Mouse (Mus musculus) heart, embryonic 15.5 days (tissue): ENCODE data around the gene Ldlr. TPM values are rescaled to one million over a fixed set of nuclear protein-coding genes. Genes with fewer than 3 reads are reported as not detected.

Experiments used
- ATAC-seq: fragments of 200-750 bp; cut with Nextera tagmentation; replicated peaks from 2 replicates; pipeline ENCODE4 v1.8.0; 2017; ENCODE audit warnings: low read depth, moderate TSS enrichment; ENCODE audit not compliant: insufficient number of reproducible peaks, insufficient read depth, low FRiP score
- H3K27ac ChIP-seq: fragments of 300-500 bp; sonication (generic); 2 replicates; pipeline ENCODE4 v1.5.1; 2015; ENCODE audit warnings: mild to moderate bottlenecking, inconsistent platforms
- H3K27me3 ChIP-seq: fragments of 300-500 bp; sonication (generic); 2 replicates; pipeline ENCODE4 v1.6.1; 2015; ENCODE audit warnings: inconsistent platforms
- H3K36me3 ChIP-seq: fragments of 300-500 bp; sonication (generic); 2 replicates; pipeline ENCODE4 v1.6.1; 2015; ENCODE audit warnings: mild to moderate bottlenecking, inconsistent platforms
- H3K4me1 ChIP-seq: fragments of 300-500 bp; sonication (generic); replicated peaks from 2 replicates; pipeline ENCODE4 v1.6.1; 2015; ENCODE audit warnings: inconsistent platforms
- H3K4me2 ChIP-seq: fragments of 300-500 bp; sonication (generic); 2 replicates; pipeline ENCODE4 v1.6.1; 2015; ENCODE audit warnings: inconsistent platforms, mild to moderate bottlenecking, moderate library complexity
- H3K4me3 ChIP-seq: fragments of 300-500 bp; sonication (generic); 2 replicates; pipeline ENCODE4 v1.5.1; 2015; ENCODE audit warnings: mild to moderate bottlenecking, inconsistent platforms
- H3K9ac ChIP-seq: fragments of 300-500 bp; sonication (generic); 2 replicates; pipeline ENCODE4 v1.6.1; 2015; ENCODE audit warnings: mild to moderate bottlenecking, inconsistent platforms
- H3K9me3 ChIP-seq: fragments of 300-500 bp; sonication (generic); replicated peaks from 2 replicates; pipeline ENCODE4 v1.6.1; 2016; ENCODE audit warnings: inconsistent platforms
- WGBS: fragments of 180-500 bp; shearing (Covaris S2); methylation state at CpG from one replicate; pipeline ENCODE4 v1.1.7; 2015; ENCODE audit warnings: mixed read lengths; 5-methylcytosine and 5-hydroxymethylcytosine counted together
- polyA plus RNA-seq: library from polyadenylated mRNA; unstranded; fragments of >200 nt; fragmentation: Nextera tagmentation; extraction: Ambion mirVana; gene quantifications from 2 replicates; pipeline ENCODE4 v1.2.1, GENCODE M21; 2015

The Ldlr gene
- 12.9 and 25.0 TPM in 2 replicates for polyA plus RNA-seq

GRCm38 (mm10) chr9:21723377-21724146, at the start of gene Ldlr:
Gene Ldlr (plus strand): TSS chr9:21723483.
- Histone ChIP-seq H3K4me2 (peak within 1 kb of the TSS; percentile 92), H3K4me1 (peaks cover 34% of the 10 kb centered on the region), H3K9ac (peak within 1 kb of the TSS; percentile 75), H3K27ac (peak within 1 kb of the TSS; percentile 96), H3K36me3 (no peaks in the 10 kb centered on the region), H3K9me3 (no peaks in the 10 kb centered on the region), H3K4me3 (peak within 1 kb of the TSS; percentile 89), H3K27me3 (no peaks in the 10 kb centered on the region)
- WGBS = under 1% methylated on average over 47 of the region's 47 CpGs
- peak; percentile 82 for ATAC-seq

GRCm38 (mm10) chr9:21677706-21678105, 45.6 kb upstream of the Ldlr start:
- 93% methylated on average over 17 of the region's 17 CpGs for WGBS
- no peak for ATAC-seq
- H3K4me3 ChIP-seq = no peak overlapping the region

GRCm38 (mm10) chr9:21680448-21680847, 42.8 kb upstream of the Ldlr start:
- no peaks in the 10 kb centered on the region for H3K9me3 ChIP-seq
- no peak overlapping the region for H3K27ac ChIP-seq
- no peaks in the 10 kb centered on the region for H3K27me3 ChIP-seq
- ATAC-seq = no peak
- no peak overlapping the region for H3K9ac ChIP-seq
- H3K4me1 ChIP-seq = no peaks in the 10 kb centered on the region
- no peak overlapping the region for H3K4me3 ChIP-seq
- H3K4me2 ChIP-seq = no peak overlapping the region
- peaks cover 94% of the 10 kb centered on the region for H3K36me3 ChIP-seq
- 88% methylated on average over 4 of the region's 4 CpGs for WGBS

More at GRCm38 (mm10) chr9:21677706-21678105, 45.6 kb upstream of the Ldlr start:
- Histone ChIP-seq H3K4me1 (no peaks in the 10 kb centered on the region), H3K36me3 (peaks cover 95% of the 10 kb centered on the region), H3K27ac (no peak overlapping the region), H3K9me3 (no peaks in the 10 kb centered on the region), H3K27me3 (no peaks in the 10 kb centered on the region), H3K9ac (no peak overlapping the region), H3K4me2 (no peak overlapping the region)

GRCm38 (mm10) chr9:21682827-21683226, 40.5 kb upstream of the Ldlr start:
- Histone ChIP-seq H3K4me3 (no peak overlapping the region), H3K27ac (no peak overlapping the region), H3K36me3 (peaks cover 92% of the 10 kb centered on the region), H3K9me3 (no peaks in the 10 kb centered on the region), H3K9ac (no peak overlapping the region), H3K4me2 (no peak overlapping the region), H3K4me1 (0 out of 2 replicates have a peak, but pooled peaks cover under 1% of the 10 kb centered on the region), H3K27me3 (no peaks in the 10 kb centered on the region)
- 89% methylated on average over 4 of the region's 4 CpGs for WGBS
- ATAC-seq = no peak

- Histone ChIP-seq H3K36me3 (peaks cover 91% of the 10 kb centered on the region), H3K4me3 (no peak overlapping the region), H3K27me3 (no peaks in the 10 kb centered on the region), H3K27ac (no peak overlapping the region), H3K9me3 (no peaks in the 10 kb centered on the region), H3K4me1 (peaks cover 8% of the 10 kb centered on the region), H3K9ac (no peak overlapping the region), H3K4me2 (no peak overlapping the region)
- ATAC-seq = no peak
- 77% methylated on average over 3 of the region's 3 CpGs for WGBS
Measured at GRCm38 (mm10) chr9:21683897-21684296, 39.4 kb upstream of the Ldlr start.

GRCm38 (mm10) chr9:21688554-21688953, 34.7 kb upstream of the Ldlr start:
- peak overlapping the region; percentile 18; the same call in 1 of the 2 replicates for H3K27ac ChIP-seq
- H3K4me3 ChIP-seq = no peak overlapping the region
- H3K27me3 ChIP-seq = no peaks in the 10 kb centered on the region
- H3K4me2 ChIP-seq = no peak overlapping the region
- peaks cover 8% of the 10 kb centered on the region for H3K4me1 ChIP-seq
- H3K9me3 ChIP-seq = no peaks in the 10 kb centered on the region
- ATAC-seq = no peak
- no peak overlapping the region for H3K9ac ChIP-seq
- 47% methylated on average over 7 of the region's 7 CpGs for WGBS
- peaks cover 61% of the 10 kb centered on the region for H3K36me3 ChIP-seq

GRCm38 (mm10) chr9:21690031-21690430, 33.3 kb upstream of the Ldlr start:
- Histone ChIP-seq H3K36me3 (peaks cover 55% of the 10 kb centered on the region), H3K9me3 (no peaks in the 10 kb centered on the region), H3K4me3 (no peak overlapping the region), H3K27me3 (no peaks in the 10 kb centered on the region), H3K9ac (no peak overlapping the region), H3K27ac (0 out of 2 replicates have a peak overlapping the region, but pooled peaks have one; percentile 7), H3K4me1 (peaks cover 8% of the 10 kb centered on the region), H3K4me2 (no peak overlapping the region)
- ATAC-seq = no peak
- WGBS = 72% methylated on average over 3 of the region's 3 CpGs

GRCm38 (mm10) chr9:21691862-21692261, 31.4 kb upstream of the Ldlr start:
- Histone ChIP-seq H3K36me3 (peaks cover 41% of the 10 kb centered on the region), H3K27me3 (no peaks in the 10 kb centered on the region), H3K9ac (no peak overlapping the region), H3K4me2 (no peak overlapping the region), H3K4me1 (peaks cover 8% of the 10 kb centered on the region), H3K9me3 (no peaks in the 10 kb centered on the region), H3K27ac (no peak overlapping the region), H3K4me3 (no peak overlapping the region)
- 26% methylated on average over 2 of the region's 2 CpGs for WGBS
- ATAC-seq = no peak

GRCm38 (mm10) chr9:21692491-21692890, 30.8 kb upstream of the Ldlr start:
- no peak overlapping the region for H3K27ac ChIP-seq
- no peaks in the 10 kb centered on the region for H3K9me3 ChIP-seq
- H3K4me2 ChIP-seq = no peak overlapping the region
- WGBS = 96% methylated on average over 4 of the region's 4 CpGs
- H3K27me3 ChIP-seq = no peaks in the 10 kb centered on the region
- ATAC-seq = no peak
- H3K9ac ChIP-seq = no peak overlapping the region
- H3K4me1 ChIP-seq = peaks cover 8% of the 10 kb centered on the region
- peaks cover 41% of the 10 kb centered on the region; the same call in 1 of the 2 replicates for H3K36me3 ChIP-seq
- H3K4me3 ChIP-seq = no peak overlapping the region

- Histone ChIP-seq H3K27ac (no peak overlapping the region), H3K9me3 (no peaks in the 10 kb centered on the region), H3K36me3 (peaks cover 35% of the 10 kb centered on the region; the same call in 1 of the 2 replicates), H3K4me1 (peaks cover 2% of the 10 kb centered on the region; the same call in 1 of the 2 replicates), H3K9ac (no peak overlapping the region), H3K4me3 (no peak overlapping the region), H3K27me3 (no peaks in the 10 kb centered on the region), H3K4me2 (no peak overlapping the region)
- ATAC-seq = no peak
Measured at GRCm38 (mm10) chr9:21694071-21694470, 29.2 kb upstream of the Ldlr start.

GRCm38 (mm10) chr9:21695229-21695792, 28.0 kb upstream of the Ldlr start:
- no peaks in the 10 kb centered on the region for H3K9me3 ChIP-seq
- no peak for ATAC-seq
- no peak overlapping the region for H3K4me3 ChIP-seq
- H3K4me1 ChIP-seq = peaks cover 2% of the 10 kb centered on the region; the same call in 1 of the 2 replicates
- no peaks in the 10 kb centered on the region for H3K27me3 ChIP-seq
- 85% methylated on average over 5 of the region's 5 CpGs for WGBS
- peaks cover 46% of the 10 kb centered on the region for H3K36me3 ChIP-seq
- no peak overlapping the region for H3K9ac ChIP-seq
- no peak overlapping the region for H3K27ac ChIP-seq
- no peak overlapping the region for H3K4me2 ChIP-seq
